Mouse (Mus musculus) intestine, embryonic 15.5 days (tissue): ENCODE results near the gene Shpk. TPM values are rescaled to one million over a fixed set of nuclear protein-coding genes. Genes with fewer than 3 reads are reported as not detected.

Source experiments
- ATAC-seq: fragments of 200-750 bp; cut with Nextera tagmentation; 2 replicates; pipeline ENCODE4 v1.8.0; 2017; ENCODE audit warnings: moderate TSS enrichment, moderate library complexity
- H3K27ac ChIP-seq: fragments of 300-500 bp; sonication (generic); 2 replicates; pipeline ENCODE4 v1.5.1; 2015; ENCODE audit warnings: mild to moderate bottlenecking, inconsistent platforms
- H3K27me3 ChIP-seq: fragments of 300-500 bp; sonication (generic); replicated peaks from 2 replicates; pipeline ENCODE4 v1.6.1; 2015; ENCODE audit warnings: inconsistent platforms
- H3K36me3 ChIP-seq: fragments of 300-500 bp; sonication (generic); 2 replicates; pipeline ENCODE4 v1.6.1; 2015; ENCODE audit warnings: inconsistent platforms
- H3K4me1 ChIP-seq: fragments of 300-500 bp; sonication (generic); replicated peaks from 2 replicates; pipeline ENCODE4 v1.6.1; 2015; ENCODE audit warnings: inconsistent platforms
- H3K4me2 ChIP-seq: fragments of 300-500 bp; sonication (generic); replicated peaks from 2 replicates; pipeline ENCODE4 v1.6.1; 2015; ENCODE audit warnings: mild to moderate bottlenecking, inconsistent platforms
- H3K4me3 ChIP-seq: fragments of 300-500 bp; sonication (generic); replicated peaks from 2 replicates; pipeline ENCODE4 v1.5.1; 2015; ENCODE audit warnings: inconsistent platforms
- H3K9ac ChIP-seq: fragments of 300-500 bp; sonication (generic); 2 replicates; pipeline ENCODE4 v1.6.1; 2015; ENCODE audit warnings: inconsistent platforms
- H3K9me3 ChIP-seq: fragments of 300-500 bp; sonication (generic); 2 replicates; pipeline ENCODE4 v1.6.1; 2016; ENCODE audit warnings: inconsistent platforms
- WGBS: fragments of 180-500 bp; shearing (Covaris S2); methylation state at CpG from one replicate; pipeline ENCODE4 v1.1.7; 2015; 5-methylcytosine and 5-hydroxymethylcytosine counted together
- polyA plus RNA-seq: library from polyadenylated mRNA; unstranded; fragments of >200 nt; fragmentation: Nextera tagmentation; extraction: Ambion mirVana; gene quantifications from 2 replicates; pipeline ENCODE4 v1.2.1, GENCODE M21; 2015

Shpk gene
- polyA plus RNA-seq, 1 experiment from 2014 or later, result 6.2 TPM

DNA sequence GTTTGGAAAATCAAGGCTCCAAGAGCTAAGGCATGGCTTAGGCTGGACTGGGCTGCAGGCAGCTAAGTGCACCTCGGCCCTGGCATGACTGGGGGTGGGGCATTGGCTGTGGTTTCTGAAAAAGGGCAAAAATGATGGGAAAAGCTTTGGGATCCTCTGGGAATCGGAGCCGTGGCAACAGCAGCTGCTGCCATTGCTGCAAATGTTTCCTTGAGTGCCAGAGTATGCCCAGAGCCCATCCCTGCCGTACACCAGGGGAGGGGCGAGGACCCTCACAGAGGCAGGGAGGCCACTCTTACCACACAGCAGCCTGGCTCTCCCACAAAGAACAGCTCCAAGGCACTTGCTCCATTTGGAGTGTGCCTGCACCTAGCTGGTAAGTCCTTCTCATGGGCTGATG is 34.7 kb downstream of the Shpk start, which contains the start of gene Trpv1:
Gene Trpv1 (plus strand): TSS at position 301 of the 400 bp plus-strand sequence.
- no peaks in the 10 kb centered on the region for H3K36me3 ChIP-seq
- ATAC-seq, result no peak

DNA sequence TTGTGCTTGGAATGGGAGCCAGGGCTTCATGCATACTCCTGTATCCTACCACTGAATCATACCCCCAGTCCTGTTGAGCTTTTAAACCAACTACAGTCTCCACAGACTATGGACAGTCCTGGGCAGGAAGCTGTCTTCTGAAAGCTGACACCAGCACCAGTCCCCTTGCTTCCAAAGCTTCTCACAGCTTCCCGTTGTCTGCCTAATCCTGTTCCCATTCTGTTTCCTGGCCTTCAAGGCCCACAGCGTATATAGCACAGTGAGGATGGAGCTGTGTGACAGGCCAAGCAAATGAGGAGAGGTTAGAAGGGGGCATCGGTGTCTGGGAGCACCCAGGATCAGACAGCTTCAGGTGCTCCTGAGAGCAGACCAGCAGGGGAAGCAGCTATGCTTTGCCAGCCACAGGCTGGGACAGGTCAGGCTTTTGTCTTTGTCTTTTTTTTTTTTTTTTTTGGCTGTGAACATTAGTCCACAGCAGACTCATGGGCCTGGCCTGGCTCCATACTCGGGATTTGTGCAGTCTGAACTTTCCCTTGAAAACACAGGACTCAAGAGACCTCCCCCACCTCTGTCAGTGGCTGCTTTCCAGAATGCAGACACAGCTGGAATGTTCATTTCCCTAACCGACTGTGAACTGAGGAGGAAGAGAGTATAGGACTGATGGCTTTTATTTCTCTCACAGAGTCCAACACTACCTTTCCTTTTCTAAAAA is 36.9 kb downstream of the Shpk start:
- WGBS, result 32% methylated on average over 5 of the region's 5 CpGs
- no peak overlapping the region for H3K4me2 ChIP-seq
- peak; percentile 55 for ATAC-seq
- H3K36me3 ChIP-seq, result no peaks in the 10 kb centered on the region
- no peaks in the 10 kb centered on the region for H3K27me3 ChIP-seq
- H3K4me3 ChIP-seq, result no peak overlapping the region
- peaks cover 4% of the 10 kb centered on the region; the same call in 1 of the 2 replicates for H3K4me1 ChIP-seq
- H3K9ac ChIP-seq, result no peak overlapping the region
- H3K27ac ChIP-seq, result peak overlapping the region; percentile 79
- H3K9me3 ChIP-seq, result no peaks in the 10 kb centered on the region

More for the DNA sequence above, 34.7 kb downstream of the Shpk start, which contains the start of gene Trpv1:
- Histone ChIP-seq H3K9me3 (no peaks in the 10 kb centered on the region), H3K27ac (no peak within 1 kb of the TSS), H3K4me1 (peaks cover 4% of the 10 kb centered on the region; the same call in 1 of the 2 replicates), H3K9ac (no peak within 1 kb of the TSS), H3K27me3 (no peaks in the 10 kb centered on the region), H3K4me2 (no peak within 1 kb of the TSS), H3K4me3 (no peak within 1 kb of the TSS)
- WGBS, result 79% methylated on average over 5 of the region's 5 CpGs

DNA sequence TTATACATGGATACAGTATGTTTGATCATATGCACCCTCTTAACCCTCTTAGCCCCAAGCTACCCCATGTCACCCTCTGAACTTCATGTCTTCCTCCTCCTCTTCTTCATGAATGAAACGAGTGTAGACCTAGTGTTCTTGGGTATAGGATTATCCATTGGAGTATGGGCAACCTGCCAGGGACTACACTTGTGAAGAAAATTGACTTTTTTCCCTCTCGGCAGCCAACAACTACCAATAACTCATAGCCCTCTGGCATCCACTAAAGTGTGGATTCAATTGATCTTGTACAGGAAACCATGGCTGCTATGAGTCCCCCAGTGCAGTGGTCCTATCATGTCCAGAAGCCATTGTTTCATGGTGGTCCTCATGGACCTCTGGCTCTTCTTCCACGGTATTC is 37.5 kb downstream of the Shpk start:
- no peaks in the 10 kb centered on the region for H3K27me3 ChIP-seq
- no peaks in the 10 kb centered on the region for H3K36me3 ChIP-seq
- H3K9ac ChIP-seq, result no peak overlapping the region
- ATAC-seq, result no peak; the same call in 1 of the 2 replicates
- H3K4me3 ChIP-seq, result no peak overlapping the region
- H3K9me3 ChIP-seq, result no peaks in the 10 kb centered on the region
- no peak overlapping the region for H3K27ac ChIP-seq
- peaks cover 4% of the 10 kb centered on the region; the same call in 1 of the 2 replicates for H3K4me1 ChIP-seq
- WGBS, result 58% methylated on average over 3 of the region's 3 CpGs
- no peak overlapping the region for H3K4me2 ChIP-seq

- 0 out of 2 replicates have a peak overlapping the region, but pooled peaks have one; percentile 18 for H3K27ac ChIP-seq
- ATAC-seq, result peak; percentile 51
- H3K9me3 ChIP-seq, result no peaks in the 10 kb centered on the region
- H3K9ac ChIP-seq, result no peak overlapping the region
- peak overlapping the region; percentile 7; the same call in 1 of the 2 replicates for H3K4me3 ChIP-seq
- H3K4me2 ChIP-seq, result no peak overlapping the region
- no peaks in the 10 kb centered on the region for H3K36me3 ChIP-seq
- H3K27me3 ChIP-seq, result no peaks in the 10 kb centered on the region
- peaks cover 2% of the 10 kb centered on the region; the same call in 1 of the 2 replicates for H3K4me1 ChIP-seq
- WGBS, result 69% methylated on average over 6 of the region's 6 CpGs
Observed at GRCm38 (mm10) chr11:73242199-73242598, 42.9 kb downstream of the Shpk start.

GRCm38 (mm10) chr11:73242777-73243176 is 43.5 kb downstream of the Shpk start:
- peak; percentile 79 for ATAC-seq
- no peaks in the 10 kb centered on the region for H3K9me3 ChIP-seq
- WGBS, result 76% methylated on average over 4 of the region's 4 CpGs
- H3K4me2 ChIP-seq, result no peak overlapping the region
- H3K4me1 ChIP-seq, result 0 out of 2 replicates have a peak, but pooled peaks cover 2% of the 10 kb centered on the region
- 0 out of 2 replicates have a peak overlapping the region, but pooled peaks have one; percentile 18 for H3K27ac ChIP-seq
- H3K9ac ChIP-seq, result no peak overlapping the region
- no peak overlapping the region for H3K4me3 ChIP-seq
- H3K27me3 ChIP-seq, result no peaks in the 10 kb centered on the region
- no peaks in the 10 kb centered on the region for H3K36me3 ChIP-seq

GRCm38 (mm10) chr11:73257362-73257945 is 58.2 kb downstream of the Shpk start:
- 57% methylated on average over 4 of the region's 4 CpGs for WGBS
- peak; percentile 68 for ATAC-seq
- H3K4me2 ChIP-seq, result no peak overlapping the region
- no peak overlapping the region for H3K9ac ChIP-seq
- no peaks in the 10 kb centered on the region for H3K27me3 ChIP-seq
- H3K4me1 ChIP-seq, result no peaks in the 10 kb centered on the region
- no peak overlapping the region for H3K27ac ChIP-seq
- H3K36me3 ChIP-seq, result no peaks in the 10 kb centered on the region
- no peak overlapping the region for H3K4me3 ChIP-seq
- H3K9me3 ChIP-seq, result no peaks in the 10 kb centered on the region

DNA sequence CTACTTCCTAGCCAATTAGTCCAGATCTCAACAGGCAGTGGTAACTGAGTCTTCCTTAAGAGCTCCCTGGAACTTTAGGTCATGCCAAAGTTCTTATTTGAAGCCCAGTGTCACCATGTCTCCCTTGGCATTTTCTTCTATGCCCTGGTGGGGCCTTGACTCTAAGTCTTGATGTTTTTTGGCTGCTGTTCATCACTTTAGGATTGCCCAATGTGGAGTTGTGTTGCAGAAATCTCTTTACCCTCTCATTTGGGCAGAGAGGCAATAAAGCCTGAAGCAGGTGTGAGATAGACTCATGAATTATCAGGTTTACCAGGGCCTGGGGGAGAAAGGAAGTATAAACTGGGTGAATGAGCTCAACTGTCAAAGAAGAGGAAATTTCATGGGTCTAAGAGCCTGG is 59.4 kb downstream of the Shpk start:
- no peaks in the 10 kb centered on the region for H3K36me3 ChIP-seq
- no peak overlapping the region for H3K4me3 ChIP-seq
- no peaks in the 10 kb centered on the region for H3K9me3 ChIP-seq
- no peak overlapping the region for H3K4me2 ChIP-seq
- H3K4me1 ChIP-seq, result no peaks in the 10 kb centered on the region
- no peak for ATAC-seq
- H3K9ac ChIP-seq, result no peak overlapping the region
- no peak overlapping the region for H3K27ac ChIP-seq
- H3K27me3 ChIP-seq, result no peaks in the 10 kb centered on the region

GRCm38 (mm10) chr11:73260457-73260856 is 61.2 kb downstream of the Shpk start:
- WGBS, result 82% methylated on average over 3 of the region's 3 CpGs
- ATAC-seq, result no peak
- no peaks in the 10 kb centered on the region for H3K36me3 ChIP-seq

GRCm38 (mm10) chr11:73261385-73261784 is 62.1 kb downstream of the Shpk start:
- Histone ChIP-seq H3K36me3 (no peaks in the 10 kb centered on the region), H3K9ac (no peak overlapping the region), H3K4me1 (no peaks in the 10 kb centered on the region), H3K27me3 (no peaks in the 10 kb centered on the region), H3K9me3 (no peaks in the 10 kb centered on the region), H3K27ac (no peak overlapping the region), H3K4me3 (no peak overlapping the region), H3K4me2 (no peak overlapping the region)
- no peak for ATAC-seq
- 66% methylated on average over 1 of the region's 1 CpGs for WGBS

More at GRCm38 (mm10) chr11:73260457-73260856, 61.2 kb downstream of the Shpk start:
- H3K4me1 ChIP-seq, result no peaks in the 10 kb centered on the region
- H3K27ac ChIP-seq, result no peak overlapping the region
- H3K4me3 ChIP-seq, result no peak overlapping the region
- H3K27me3 ChIP-seq, result no peaks in the 10 kb centered on the region
- no peak overlapping the region for H3K4me2 ChIP-seq
- no peak overlapping the region for H3K9ac ChIP-seq
- no peaks in the 10 kb centered on the region for H3K9me3 ChIP-seq

GRCm38 (mm10) chr11:73267267-73267666 is 68.0 kb downstream of the Shpk start, which contains the start of gene Trpv3:
Trpv3 (plus strand) TSS chr11:73267388.
- no peak within 1 kb of the TSS for H3K4me2 ChIP-seq
- no peaks in the 10 kb centered on the region for H3K27me3 ChIP-seq
- ATAC-seq, result peak; percentile 90
- H3K4me1 ChIP-seq, result no peaks in the 10 kb centered on the region
- H3K9ac ChIP-seq, result no peak within 1 kb of the TSS
- no peak within 1 kb of the TSS for H3K4me3 ChIP-seq
- H3K36me3 ChIP-seq, result no peaks in the 10 kb centered on the region
- 69% methylated on average over 7 of the region's 7 CpGs for WGBS
- H3K27ac ChIP-seq, result no peak within 1 kb of the TSS
- no peaks in the 10 kb centered on the region for H3K9me3 ChIP-seq
